Mouse (Mus musculus) lung, postnatal 25 days (tissue): ENCODE results near the gene Dnajb14.
A peak's percentile ranks its signal among the peaks of the same experiment; 100 is the strongest.
"Not testable (repeated sequence)": the region's sequence is repeated elsewhere in the genome, so short reads cannot be mapped to it uniquely, and the experiment has no call there.

Source experiments
- DNase-seq: peaks from one replicate; pipeline ENCODE4 v3.0.0; 2022; ENCODE audit warnings: low spot score

Gene Dnajb14

GRCm38 (mm10) chr3:137918172-137918931, 50.9 kb downstream of the Dnajb14 start, which contains the start of gene Lamtor3:
Gene Lamtor3 (plus strand): TSS chr3:137918506.
- DNase-seq: peak; percentile 88

GRCm38 (mm10) chr3:137918932-137919311, 51.4 kb downstream of the Dnajb14 start:
- no peak for DNase-seq

DNA sequence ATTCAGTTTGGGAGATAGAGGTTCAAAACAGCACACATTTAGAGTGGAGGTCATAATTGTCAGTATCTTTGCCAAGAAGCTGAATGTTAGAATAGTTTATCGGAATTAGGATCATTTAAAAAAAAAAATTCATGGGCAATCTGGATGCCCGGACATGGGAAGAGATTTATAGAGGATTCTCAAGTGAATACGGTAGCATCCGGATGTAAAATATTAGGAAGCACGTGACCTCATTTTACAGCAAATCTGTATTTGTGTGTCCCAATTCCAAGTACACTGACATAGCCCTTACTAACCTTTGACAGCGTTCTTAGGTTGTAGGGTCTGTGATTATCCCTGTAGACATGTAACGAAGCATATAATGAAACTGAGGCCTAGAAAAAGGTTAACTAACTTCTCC, 51.9 kb downstream of the Dnajb14 start:
- DNase-seq: no peak

GRCm38 (mm10) chr3:137920594-137920993, 53.1 kb downstream of the Dnajb14 start:
- DNase-seq: no peak

- DNase-seq: no peak
Observed at GRCm38 (mm10) chr3:137927010-137927409, 59.5 kb downstream of the Dnajb14 start.

DNA sequence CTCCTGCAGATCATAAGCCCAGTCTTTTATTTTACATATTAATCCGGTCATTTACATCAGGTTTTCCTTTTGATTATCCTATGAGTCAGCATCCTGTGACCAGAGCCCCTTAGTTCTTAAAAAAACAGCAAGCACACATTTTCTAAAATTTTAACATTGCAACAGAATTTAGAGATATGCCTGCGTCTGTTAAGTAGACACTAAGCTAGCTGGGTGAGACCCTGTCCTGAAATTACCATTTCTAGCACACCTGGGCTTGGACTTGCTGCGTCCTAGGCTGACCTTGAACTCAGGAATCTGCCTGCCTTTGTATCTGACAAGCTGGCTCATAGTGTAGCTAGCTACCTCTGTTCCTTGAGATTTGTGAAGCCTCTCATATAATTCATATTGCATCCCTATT, 62.5 kb downstream of the Dnajb14 start:
- DNase-seq: no peak

DNA sequence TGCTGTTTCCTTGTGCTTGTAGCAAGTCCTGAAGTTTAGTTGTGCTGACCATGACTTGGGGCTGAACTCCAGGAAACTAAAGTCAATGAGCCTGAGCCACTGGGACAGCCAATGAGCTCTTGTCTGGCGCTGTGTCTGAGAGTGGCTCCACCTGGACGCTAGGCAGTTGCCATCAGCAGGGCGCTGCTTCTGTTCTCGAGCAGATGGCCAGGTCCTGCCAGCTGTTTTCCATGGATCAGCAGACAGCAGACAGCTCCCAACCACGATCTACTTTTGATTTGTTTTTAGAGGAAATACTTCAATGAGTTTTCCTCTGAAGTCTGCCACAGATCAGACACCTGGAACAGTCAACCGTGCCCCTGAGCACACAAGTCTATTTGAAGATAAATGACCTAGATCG, 65.3 kb downstream of the Dnajb14 start:
- no peak for DNase-seq

- DNase-seq: no peak
Observed at GRCm38 (mm10) chr3:137933986-137934385, 66.5 kb downstream of the Dnajb14 start.

DNA sequence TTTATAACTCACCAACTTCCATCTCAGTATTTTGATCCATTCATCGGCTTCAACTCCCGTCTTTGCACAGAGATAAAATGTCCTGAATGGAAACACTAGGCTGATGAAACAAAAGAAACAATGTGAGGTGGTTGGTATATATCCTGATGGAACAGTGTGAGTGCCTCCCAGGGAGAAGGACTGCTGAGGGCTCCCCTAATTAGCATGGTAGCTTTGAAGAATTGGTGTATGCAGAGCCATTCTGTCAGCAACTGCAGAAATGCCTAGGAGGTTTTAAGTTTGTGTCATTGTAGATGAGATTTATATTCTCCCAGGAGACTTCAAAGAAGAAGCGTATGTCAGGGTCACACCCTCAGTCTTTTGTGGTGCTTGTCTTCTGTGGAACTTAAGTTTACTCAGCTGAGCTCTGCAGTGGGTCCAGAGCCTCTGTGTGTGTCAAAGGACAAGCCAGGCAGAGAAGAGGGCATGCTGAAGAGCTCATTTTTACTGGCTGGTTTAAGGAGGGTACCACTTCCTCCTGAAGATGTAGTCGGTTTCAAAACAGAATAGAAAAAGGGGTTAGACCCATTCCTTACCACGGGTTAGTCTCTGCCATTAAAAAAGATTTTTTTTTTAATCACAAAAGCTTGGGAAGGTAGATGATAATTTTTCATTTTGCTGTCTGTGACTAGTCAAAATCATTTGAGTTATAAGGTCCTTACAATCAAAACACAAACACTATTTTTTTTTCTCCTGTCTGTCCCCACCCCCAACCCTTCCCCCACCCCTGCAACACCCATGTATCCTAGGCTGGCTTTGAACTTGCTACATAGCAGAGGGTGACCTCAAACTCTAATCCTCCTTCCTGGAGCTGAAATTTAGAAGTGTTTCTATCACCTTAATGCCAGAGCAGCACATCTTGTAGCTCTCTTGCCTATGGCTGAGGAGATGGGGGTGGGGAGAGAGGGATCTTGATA, 68.4 kb downstream of the Dnajb14 start:
- no peak for DNase-seq

DNA sequence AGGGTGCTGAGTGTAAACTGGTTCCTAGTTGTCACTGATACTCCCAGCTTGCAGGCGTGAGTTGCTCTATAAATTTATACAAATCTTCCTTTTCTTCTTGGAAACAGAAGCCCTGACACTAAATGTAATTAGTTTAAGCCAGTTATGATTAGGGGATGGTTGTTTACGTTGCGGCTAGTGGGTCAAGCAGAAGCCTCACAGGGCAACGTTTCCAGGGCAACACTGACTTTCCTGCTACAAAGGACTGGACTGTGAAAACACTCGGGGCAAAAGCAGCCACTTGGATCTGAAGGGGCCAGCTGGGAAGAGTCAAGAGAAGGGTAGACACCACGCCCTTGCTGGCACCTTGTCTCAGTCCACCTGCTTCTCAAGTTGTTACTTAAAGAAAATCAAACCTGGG, 69.1 kb downstream of the Dnajb14 start:
- no peak for DNase-seq

GRCm38 (mm10) chr3:137938608-137939007, 71.1 kb downstream of the Dnajb14 start:
- DNase-seq: peak; percentile 64

DNA sequence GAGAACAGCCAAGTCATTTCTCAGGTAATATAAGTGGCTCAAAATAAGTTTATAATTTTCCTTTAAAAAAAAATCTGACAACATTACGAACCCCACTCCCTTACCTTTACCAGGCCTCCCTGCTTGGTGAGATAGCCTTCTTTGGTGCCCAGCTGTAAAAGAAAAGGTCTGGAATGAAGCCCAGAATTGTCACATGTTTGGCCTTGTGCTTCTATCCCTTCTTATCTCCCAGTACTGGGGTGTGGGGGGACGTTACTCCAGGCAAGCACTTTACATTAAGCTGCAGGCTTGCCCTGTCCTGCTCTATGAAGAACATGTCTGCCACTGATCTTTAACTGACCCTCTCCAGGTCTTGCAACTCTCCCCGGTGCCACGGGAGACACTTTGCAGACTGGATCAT, 73.3 kb downstream of the Dnajb14 start:
- DNase-seq: no peak

- no peak for DNase-seq
Observed at GRCm38 (mm10) chr3:137941555-137941954, 74.1 kb downstream of the Dnajb14 start.

- no peak for DNase-seq
Observed at GRCm38 (mm10) chr3:137942098-137942622, 74.7 kb downstream of the Dnajb14 start.

DNA sequence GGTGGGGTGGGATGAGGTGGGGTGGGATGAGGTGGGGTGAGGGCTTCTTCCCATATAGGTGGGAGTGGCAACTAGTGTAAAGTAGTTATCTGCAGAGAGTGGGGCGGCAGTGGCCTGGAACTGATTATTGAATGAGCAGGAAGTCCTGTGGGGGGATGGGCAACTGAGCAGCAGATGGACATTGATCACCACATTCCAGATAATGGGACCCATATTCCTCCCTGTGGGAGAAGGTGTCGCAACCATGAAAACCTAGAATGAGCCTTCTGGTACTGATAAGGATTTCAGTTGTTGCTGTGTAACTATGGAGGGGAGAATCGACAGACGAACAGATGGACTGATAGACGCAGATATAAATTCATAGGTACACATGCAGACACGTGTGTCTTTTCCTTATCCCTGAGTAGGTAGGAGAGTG, 76.3 kb downstream of the Dnajb14 start:
- DNase-seq: no peak

- no peak for DNase-seq
Observed at GRCm38 (mm10) chr3:137946827-137947226, 79.4 kb downstream of the Dnajb14 start.

DNA sequence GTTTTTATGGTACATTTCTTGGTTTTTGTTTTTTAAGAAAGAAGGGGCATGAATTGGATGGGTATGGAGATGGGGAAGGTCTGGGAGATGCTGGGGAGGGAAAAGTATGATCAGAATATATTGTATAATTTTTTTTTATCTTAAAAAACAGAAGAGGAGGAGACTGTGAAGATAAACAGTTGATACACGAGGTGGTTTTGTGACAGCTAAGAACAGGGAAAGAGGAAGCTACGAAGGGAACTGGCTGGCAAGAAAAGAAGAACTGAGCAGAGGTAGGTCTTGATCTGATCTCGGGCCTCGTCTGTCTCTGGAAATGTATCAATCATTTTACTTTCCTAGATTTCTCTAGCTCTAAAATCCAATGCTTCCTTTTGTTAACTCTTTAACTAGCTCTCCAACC, 80.0 kb downstream of the Dnajb14 start:
- peak; percentile 45 for DNase-seq

DNA sequence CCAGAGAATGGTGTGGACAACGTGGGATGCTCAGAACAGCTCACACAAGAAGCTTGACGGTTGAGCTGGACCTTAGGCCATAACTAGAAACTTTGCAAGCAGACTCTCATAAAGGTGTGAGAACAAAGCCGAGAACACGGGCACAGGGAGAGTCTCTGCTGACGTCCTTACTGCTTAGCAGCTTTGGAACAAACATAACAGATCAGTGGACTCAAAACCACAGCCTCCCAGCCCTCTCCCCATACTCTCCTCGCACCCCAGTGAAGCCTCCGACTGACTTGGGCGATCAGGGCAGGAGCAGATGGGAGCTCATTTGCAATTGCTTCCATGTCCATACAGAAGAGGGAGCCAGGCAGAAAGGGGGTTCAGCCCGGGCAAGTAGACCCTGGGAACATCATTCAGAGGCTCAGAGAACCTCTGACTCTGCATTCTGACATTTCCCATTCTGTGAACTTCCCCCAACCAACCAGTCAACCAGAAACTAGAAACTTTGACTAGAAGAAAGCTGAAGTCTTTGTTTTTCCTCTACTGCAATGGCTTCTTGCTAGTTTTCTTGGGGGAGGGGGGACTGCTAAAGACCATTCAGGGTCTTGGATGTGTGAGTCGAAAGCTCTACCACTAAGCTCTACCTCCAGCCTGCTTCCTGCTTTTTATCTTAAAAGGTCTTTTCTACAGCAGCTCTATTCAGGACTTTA, 82.9 kb downstream of the Dnajb14 start:
- no peak for DNase-seq

DNA sequence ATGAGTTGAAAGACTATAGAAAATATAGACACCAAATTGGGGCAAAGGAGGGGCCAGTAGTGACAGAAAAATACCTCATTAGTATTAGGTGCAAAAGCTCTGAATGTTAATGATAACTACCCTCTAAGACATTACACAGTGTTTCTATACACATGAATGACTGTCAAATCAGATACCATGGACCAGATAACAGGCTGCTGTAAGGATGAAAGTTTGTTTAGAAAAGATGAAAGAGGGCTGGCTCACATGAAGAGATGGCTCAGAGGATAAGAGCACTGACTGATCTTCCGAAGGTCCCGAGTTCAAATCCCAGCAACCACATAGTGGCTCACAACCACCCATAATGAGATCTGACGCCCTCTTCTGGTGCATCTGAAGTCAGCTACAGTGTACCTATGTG, 83.8 kb downstream of the Dnajb14 start:
- DNase-seq: not testable (repeated sequence)

DNA sequence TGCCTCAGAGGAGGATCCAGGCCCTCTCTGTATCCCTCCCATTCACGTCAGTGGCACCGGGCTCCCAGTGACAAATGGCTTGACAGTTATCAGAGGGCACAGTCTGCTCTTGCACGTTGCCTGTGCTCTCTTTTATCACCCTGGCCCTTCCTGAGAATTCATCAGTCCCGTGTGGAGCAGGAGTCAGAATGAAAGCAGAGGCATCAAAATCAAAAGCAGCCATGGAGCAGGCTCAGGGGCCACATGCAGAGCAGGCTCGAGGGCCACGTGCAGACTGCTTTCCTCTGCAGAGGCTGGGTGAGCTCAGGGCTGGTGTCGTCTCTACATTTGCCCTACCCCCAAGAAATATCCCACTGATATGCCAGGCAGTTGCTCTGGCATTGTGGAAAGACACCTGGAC, 84.3 kb downstream of the Dnajb14 start:
- DNase-seq: no peak

DNA sequence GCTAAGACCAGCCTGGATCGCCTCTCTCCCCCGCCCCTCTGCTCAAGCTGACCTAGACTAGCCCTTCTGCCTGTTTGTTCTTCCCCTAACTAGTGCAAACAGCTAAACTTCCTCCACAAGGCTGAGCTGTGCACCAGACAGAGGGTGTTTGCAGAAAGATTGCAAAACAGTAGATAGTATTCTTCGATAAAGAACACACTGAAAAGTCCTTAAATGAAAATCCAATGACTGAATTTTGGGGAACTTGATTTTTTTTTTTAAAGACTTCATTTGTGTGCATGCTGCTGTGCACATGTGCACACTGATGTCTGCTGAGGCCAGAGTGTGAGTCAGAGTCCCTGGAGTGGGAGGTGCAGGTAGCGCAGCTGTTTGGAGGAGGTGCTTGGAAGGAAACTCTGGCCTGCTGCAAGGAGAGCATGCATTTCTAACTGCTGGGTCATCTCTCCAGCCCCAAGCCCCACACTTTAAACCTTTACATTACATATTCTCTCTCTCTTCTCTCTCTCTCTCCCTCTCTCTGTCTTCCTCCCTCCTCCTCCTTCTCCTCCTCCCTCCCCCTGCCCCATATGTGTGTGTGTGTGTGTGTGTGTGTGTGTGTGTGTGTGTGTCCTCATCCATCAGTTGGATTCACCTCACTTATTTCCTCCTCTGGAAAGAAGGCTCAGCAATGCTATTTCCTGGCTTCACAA, 84.9 kb downstream of the Dnajb14 start:
- peak; percentile 48 for DNase-seq
